Mouse (Mus musculus) cerebellum, postnatal 4 days (tissue): ENCODE data around the gene Tubb3.
A peak's percentile ranks its signal among the peaks of the same experiment; 100 is the strongest.

Experiments used
- DNase-seq, 2 experiments: peaks; one replicate each; pipeline ENCODE4 v3.0.0; 2022; ENCODE audit warnings: low spot score in 2 of 2, mixed read lengths in 1 of 2

Gene Tubb3

GRCm38 (mm10) chr8:123411246-123411645 lies at the start of gene Tubb3:
Tubb3 (plus strand) TSS chr8:123411424.
- peak; percentile 70 to 89 for DNase-seq

GRCm38 (mm10) chr8:123373403-123374238 lies 37.6 kb upstream of the Tubb3 start, which contains the start of gene Tcf25:
Tcf25 (plus strand) TSS chr8:123373753.
- peak; percentile 93 to 97 for DNase-seq

- peak; percentile 91 to 95 for DNase-seq
Observed at GRCm38 (mm10) chr8:123374239-123374578, 37.0 kb upstream of the Tubb3 start.

- no peak for DNase-seq
Observed at GRCm38 (mm10) chr8:123375701-123376100, 35.5 kb upstream of the Tubb3 start.

- no peak for DNase-seq
Observed at GRCm38 (mm10) chr8:123376106-123376505, 35.1 kb upstream of the Tubb3 start.

- no peak for DNase-seq
Observed at GRCm38 (mm10) chr8:123381711-123382110, 29.5 kb upstream of the Tubb3 start.

- DNase-seq = no peak
Observed at GRCm38 (mm10) chr8:123382516-123382915, 28.7 kb upstream of the Tubb3 start.

- no peak for DNase-seq
Observed at GRCm38 (mm10) chr8:123384883-123385540, 26.2 kb upstream of the Tubb3 start.

- DNase-seq = no peak
Observed at GRCm38 (mm10) chr8:123387041-123387440, 24.2 kb upstream of the Tubb3 start.

GRCm38 (mm10) chr8:123387801-123388200 lies 23.4 kb upstream of the Tubb3 start:
- DNase-seq = no peak

GRCm38 (mm10) chr8:123389026-123389425 lies 22.2 kb upstream of the Tubb3 start:
- DNase-seq = no peak

GRCm38 (mm10) chr8:123398308-123398707 lies 12.9 kb upstream of the Tubb3 start:
- no peak for DNase-seq

- no peak for DNase-seq
Observed at GRCm38 (mm10) chr8:123401936-123402335, 9.3 kb upstream of the Tubb3 start.

- DNase-seq = no peak
Observed at GRCm38 (mm10) chr8:123402730-123403326, 8.4 kb upstream of the Tubb3 start.

- DNase-seq = no peak
Observed at GRCm38 (mm10) chr8:123404521-123404920, 6.7 kb upstream of the Tubb3 start.

GRCm38 (mm10) chr8:123406786-123407185 lies 4.4 kb upstream of the Tubb3 start, which contains the start of gene Mc1r:
Mc1r (plus strand) TSS chr8:123407107.
- peak; percentile 66 to 82 for DNase-seq

GRCm38 (mm10) chr8:123407612-123408011 lies 3.6 kb upstream of the Tubb3 start:
- no peak for DNase-seq

- DNase-seq = no peak
Observed at GRCm38 (mm10) chr8:123408586-123409544, 2.4 kb upstream of the Tubb3 start.

- peak in 1 of 2 experiments; percentile 57 for DNase-seq
Observed at GRCm38 (mm10) chr8:123410049-123410587, 1.1 kb upstream of the Tubb3 start.

- DNase-seq = no peak
Observed at GRCm38 (mm10) chr8:123410788-123411187, 436 bp upstream of the Tubb3 start.

- no peak for DNase-seq
Observed at GRCm38 (mm10) chr8:123411781-123412327, 630 bp downstream of the Tubb3 start.
